ENCODE assay signal across 21 mouse cellular contexts in the genomic region with DNA sequence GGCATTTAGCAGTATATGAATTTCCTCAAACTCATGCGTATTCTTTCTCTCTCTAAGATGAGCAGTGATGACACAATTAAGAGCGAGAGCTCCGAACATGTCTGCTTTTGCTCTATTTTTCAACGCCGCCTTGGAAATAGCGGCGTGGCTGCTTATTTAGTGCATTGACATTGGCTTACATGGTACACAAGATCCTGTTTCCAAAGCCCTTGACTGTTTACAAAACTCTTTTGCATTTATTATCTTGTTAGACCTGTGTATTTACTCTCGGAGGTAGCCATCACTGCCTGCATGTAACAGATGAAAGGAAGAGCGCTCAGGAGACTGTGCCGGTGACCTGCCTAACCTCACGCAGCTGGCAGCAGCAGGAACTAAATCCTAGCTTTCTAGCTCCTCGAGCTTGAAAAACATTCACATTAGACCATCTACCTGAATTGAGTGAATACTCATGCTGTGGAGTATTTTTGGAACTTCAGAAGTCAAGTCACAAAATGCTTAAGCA.
DNase-seq lines count a peak whose midpoint lies in the region; ATAC-seq and TF ChIP-seq lines count a peak whose summit lies in the region.
"Had no signal": no experiment of that assay in that cellular context is flagged by ENCODE, and none has a peak within 500 bp of the region (broad histone marks: within the 10 kb centered on the region; RNA-seq: fewer than 3 reads in every experiment).

No protein-coding gene starts in this region.

- H3K9me3 ChIP-seq in neural tube, embryonic 13.5 days: no peaks in the 10 kb centered on the region
- H3K9me3 ChIP-seq in neural tube, embryonic 15.5 days (replicated peaks): no peaks in the 10 kb centered on the region
- no peaks in the 10 kb centered on the region for H3K9me3 ChIP-seq in forebrain, postnatal 0 days (ENCODE audit: low read length)
- no peaks in the 10 kb centered on the region for H3K9me3 ChIP-seq in midbrain, embryonic 12.5 days
- H3K9me3 ChIP-seq: embryonic facial prominence, embryonic 12.5 days; liver, embryonic 15.5 days; stomach, embryonic 15.5 days had no signal

- no peak for DNase-seq in forebrain, postnatal 0 days
- DNase-seq in thymus, adult 2 months: no peak
- DNase-seq in urinary bladder, postnatal 36 days (ENCODE audit: low spot score in 2 of 2): no peak
- no peak for DNase-seq in liver
- DNase-seq: adrenal gland, adult 2 months; cerebellum, adult 9-10 months; gastrocnemius, postnatal 14 days; heart, postnatal 4 days; layer of hippocampus, postnatal 36 days; right cerebral cortex, postnatal 14 days; thymus, adult 18-20 months had no signal

- peak overlapping the region; percentile 33; the same call in 1 of the 2 replicates for H3K27ac ChIP-seq in neural tube, embryonic 13.5 days (replicated peaks)
- no peak overlapping the region for H3K27ac ChIP-seq in neural tube, embryonic 15.5 days (replicated peaks)
- H3K27ac ChIP-seq in forebrain, postnatal 0 days (ENCODE audit: low read depth, low read length): no peak overlapping the region
- peak overlapping the region; percentile 56 for H3K27ac ChIP-seq in midbrain, embryonic 12.5 days (replicated peaks)
- no peak overlapping the region for H3K27ac ChIP-seq in thymus, adult 2 months (ENCODE audit: control insufficient read depth, insufficient read depth, low read length)
- H3K27ac ChIP-seq: embryonic facial prominence, embryonic 12.5 days; heart, adult 2 months; liver, embryonic 15.5 days; stomach, embryonic 15.5 days had no signal

- peaks cover 43% of the 10 kb centered on the region for H3K4me1 ChIP-seq in neural tube, embryonic 13.5 days (replicated peaks)
- H3K4me1 ChIP-seq in neural tube, embryonic 15.5 days: peaks cover 17% of the 10 kb centered on the region
- H3K4me1 ChIP-seq in forebrain, postnatal 0 days (ENCODE audit: insufficient read depth): peaks cover 19% of the 10 kb centered on the region; the same call in 1 of the 2 replicates
- peaks cover 38% of the 10 kb centered on the region for H3K4me1 ChIP-seq in midbrain, embryonic 12.5 days
- H3K4me1 ChIP-seq in thymus, adult 2 months (replicated peaks; ENCODE audit: control insufficient read depth, insufficient read depth, low read length): no peaks in the 10 kb centered on the region
- H3K4me1 ChIP-seq: liver, embryonic 15.5 days; stomach, embryonic 15.5 days had no signal

- ATAC-seq in neural tube, embryonic 13.5 days (ENCODE audit: low read depth): no peak
- no peak for ATAC-seq in neural tube, embryonic 15.5 days (ENCODE audit: low FRiP score)
- 0 out of 2 replicates have a peak, but pooled peaks have one; percentile 34 for ATAC-seq in forebrain, postnatal 0 days
- ATAC-seq in midbrain, embryonic 12.5 days (ENCODE audit: low FRiP score, low read depth): peak; percentile 47
- ATAC-seq: intestine, embryonic 16.5 days; lung, postnatal 0 days had no signal

- H3K4me2 ChIP-seq in neural tube, embryonic 13.5 days: no peak overlapping the region
- no peak overlapping the region for H3K4me2 ChIP-seq in neural tube, embryonic 15.5 days
- H3K4me2 ChIP-seq in forebrain, postnatal 0 days (ENCODE audit: low read depth): no peak overlapping the region
- H3K4me2 ChIP-seq in midbrain, embryonic 12.5 days (replicated peaks): peak overlapping the region; percentile 22
- H3K4me2 ChIP-seq: embryonic facial prominence, embryonic 12.5 days; liver, embryonic 15.5 days; stomach, embryonic 15.5 days had no signal

- H3K27me3 ChIP-seq in neural tube, embryonic 13.5 days: no peaks in the 10 kb centered on the region
- no peaks in the 10 kb centered on the region for H3K27me3 ChIP-seq in neural tube, embryonic 15.5 days (replicated peaks)
- no peaks in the 10 kb centered on the region for H3K27me3 ChIP-seq in forebrain, postnatal 0 days (ENCODE audit: insufficient read depth, low read length)
- no peaks in the 10 kb centered on the region for H3K27me3 ChIP-seq in midbrain, embryonic 12.5 days
- H3K27me3 ChIP-seq in thymus, adult 2 months (ENCODE audit: control insufficient read depth, insufficient read depth, low read length): no peaks in the 10 kb centered on the region
- H3K27me3 ChIP-seq: embryonic facial prominence, embryonic 12.5 days; liver, embryonic 15.5 days; stomach, embryonic 15.5 days had no signal

- 68% methylated on average over 12 of the region's 12 CpGs for WGBS in neural tube, embryonic 13.5 days
- WGBS in neural tube, embryonic 15.5 days: 59% methylated on average over 12 of the region's 12 CpGs
- WGBS in forebrain, postnatal 0 days: 44% methylated on average over 12 of the region's 12 CpGs
- 54% methylated on average over 12 of the region's 12 CpGs for WGBS in midbrain, embryonic 12.5 days
- 94% methylated on average over 12 of the region's 12 CpGs for WGBS in thymus, adult 2 months

- no peak for TF ChIP-seq POLR2A in thymus, adult 2 months (IDR thresholded peaks at IDR 0.05; ENCODE audit: control insufficient read depth, extremely low read depth, insufficient read depth, low read length, poor library complexity)

- no peak overlapping the region for H3K9ac ChIP-seq in neural tube, embryonic 13.5 days
- no peak overlapping the region for H3K9ac ChIP-seq in neural tube, embryonic 15.5 days (replicated peaks)
- no peak overlapping the region for H3K9ac ChIP-seq in forebrain, postnatal 0 days
- H3K9ac ChIP-seq in midbrain, embryonic 12.5 days (replicated peaks): 0 out of 2 replicates have a peak overlapping the region, but pooled peaks have one; percentile 20
- H3K9ac ChIP-seq: embryonic facial prominence, embryonic 12.5 days; liver, embryonic 15.5 days; stomach, embryonic 15.5 days had no signal

- no peak for TF ChIP-seq CTCF in forebrain, postnatal 0 days (IDR thresholded peaks at IDR 0.05; ENCODE audit: low read depth)
- TF ChIP-seq CTCF in thymus, adult 2 months (IDR thresholded peaks at IDR 0.05; ENCODE audit: borderline replicate concordance, control insufficient read depth, extremely low read depth, insufficient read depth, low read length, poor library complexity): no peak

- H3K36me3 ChIP-seq in neural tube, embryonic 13.5 days: no peaks in the 10 kb centered on the region
- no peaks in the 10 kb centered on the region for H3K36me3 ChIP-seq in neural tube, embryonic 15.5 days
- no peaks in the 10 kb centered on the region for H3K36me3 ChIP-seq in forebrain, postnatal 0 days (ENCODE audit: insufficient read depth)
- H3K36me3 ChIP-seq in midbrain, embryonic 12.5 days: no peaks in the 10 kb centered on the region
- no peaks in the 10 kb centered on the region for H3K36me3 ChIP-seq in thymus, adult 2 months (ENCODE audit: control insufficient read depth, insufficient read depth, low read length)
- H3K36me3 ChIP-seq: embryonic facial prominence, embryonic 12.5 days; liver, embryonic 15.5 days; stomach, embryonic 15.5 days had no signal

- H3K4me3 ChIP-seq in neural tube, embryonic 13.5 days: no peak overlapping the region
- H3K4me3 ChIP-seq in neural tube, embryonic 15.5 days (replicated peaks): no peak overlapping the region
- no peak overlapping the region for H3K4me3 ChIP-seq in forebrain, postnatal 0 days (ENCODE audit: low read depth, low read length)
- no peak overlapping the region for H3K4me3 ChIP-seq in midbrain, embryonic 12.5 days
- no peak overlapping the region for H3K4me3 ChIP-seq in thymus, adult 2 months (ENCODE audit: control insufficient read depth, insufficient read depth, low read length)
- H3K4me3 ChIP-seq: embryonic facial prominence, embryonic 12.5 days; erythroblast, embryonic 14.5 days; heart, adult 2 months; liver, embryonic 15.5 days; stomach, embryonic 15.5 days had no signal

Comparison
In these comparisons a context has a peak if more than half of its experiments do, and no peak if none do; other contexts are left out.
1. H3K27ac ChIP-seq: peak in neural tube, embryonic 13.5 days (single experiment) and midbrain, embryonic 12.5 days (single experiment); none in neural tube, embryonic 15.5 days (single experiment), forebrain, postnatal 0 days (single experiment) and thymus, adult 2 months (single experiment).
2. ATAC-seq: peak in forebrain, postnatal 0 days (single experiment) and midbrain, embryonic 12.5 days (single experiment); none in neural tube, embryonic 13.5 days (single experiment) and neural tube, embryonic 15.5 days (single experiment).